Mouse (Mus musculus) spleen, postnatal 36 days (tissue): ENCODE measurements around the gene Meig1.
"Not testable (repeated sequence)": the region's sequence is repeated elsewhere in the genome, so short reads cannot be mapped to it uniquely, and the experiment has no call there.

ENCODE experiments used
- DNase-seq, 2 experiments: peaks; one replicate each; pipeline ENCODE4 v3.0.0; 2022; ENCODE audit warnings: low spot score in 2 of 2, mixed read lengths in 1 of 2

Gene Meig1

GRCm38 (mm10) chr2:3422548-3422947, at the start of gene Meig1:
Gene Meig1, minus strand, starts transcription at chr2:3422648.
- no peak for DNase-seq

- DNase-seq = no peak
Observed at GRCm38 (mm10) chr2:3456590-3456989, 34.1 kb upstream of the Meig1 start.

GRCm38 (mm10) chr2:3453096-3453495, 30.6 kb upstream of the Meig1 start:
- DNase-seq = no peak

GRCm38 (mm10) chr2:3449431-3449830, 27.0 kb upstream of the Meig1 start:
- no peak for DNase-seq

GRCm38 (mm10) chr2:3445984-3446383, 23.5 kb upstream of the Meig1 start:
- no peak for DNase-seq

GRCm38 (mm10) chr2:3444206-3444605, 21.8 kb upstream of the Meig1 start:
- no peak for DNase-seq

- DNase-seq = no peak
Observed at GRCm38 (mm10) chr2:3437956-3438355, 15.5 kb upstream of the Meig1 start.

- no peak for DNase-seq
Observed at GRCm38 (mm10) chr2:3435369-3436061, 13.1 kb upstream of the Meig1 start.

- DNase-seq = no peak
Observed at GRCm38 (mm10) chr2:3430956-3431355, 8.5 kb upstream of the Meig1 start.

- DNase-seq = no peak
Observed at GRCm38 (mm10) chr2:3424579-3424910, 2.1 kb upstream of the Meig1 start.

- DNase-seq = peak; percentile 93 to 95
Observed at GRCm38 (mm10) chr2:3423841-3424578, 1.6 kb upstream of the Meig1 start, which contains the start of gene Dclre1c. Gene Dclre1c, plus strand, starts transcription at chr2:3424131.

GRCm38 (mm10) chr2:3420157-3420556, 2.3 kb downstream of the Meig1 start:
- DNase-seq = no peak

- peak; percentile 96 for DNase-seq
Observed at GRCm38 (mm10) chr2:3418883-3419431, 3.5 kb downstream of the Meig1 start.

- DNase-seq = no peak
Observed at GRCm38 (mm10) chr2:3415676-3416075, 6.8 kb downstream of the Meig1 start.

- DNase-seq = peak; percentile 22 to 24
Observed at GRCm38 (mm10) chr2:3414241-3414640, 8.2 kb downstream of the Meig1 start.

GRCm38 (mm10) chr2:3407756-3408155, 14.7 kb downstream of the Meig1 start:
- no peak for DNase-seq

- DNase-seq = no peak
Observed at GRCm38 (mm10) chr2:3405981-3406380, 16.5 kb downstream of the Meig1 start.

- not testable (repeated sequence) for DNase-seq
Observed at GRCm38 (mm10) chr2:3397110-3397509, 25.3 kb downstream of the Meig1 start, which contains the start of gene Olah. Gene Olah, minus strand, starts transcription at chr2:3397210.

GRCm38 (mm10) chr2:3391945-3392344, 30.5 kb downstream of the Meig1 start:
- DNase-seq = no peak

- DNase-seq = no peak
Observed at GRCm38 (mm10) chr2:3387105-3387860, 35.2 kb downstream of the Meig1 start.

- DNase-seq = no peak
Observed at GRCm38 (mm10) chr2:3365127-3365526, 57.3 kb downstream of the Meig1 start.

- no peak for DNase-seq
Observed at GRCm38 (mm10) chr2:3361067-3361466, 61.4 kb downstream of the Meig1 start.
